Mouse (Mus musculus): ENCODE data around the gene Foxp1.

The Foxp1 gene

GRCm38 (mm10) chr6:99359765-99360499 is 162.6 kb downstream of the Foxp1 start:
- DNase-seq (ENCODE audit: low read depth, low spot score): no peak

- DNase-seq (ENCODE audit: low read depth, low spot score): no peak
These were observed 163.4 kb downstream of the Foxp1 start for GRCm38 (mm10) chr6:99359036-99359698.

DNA sequence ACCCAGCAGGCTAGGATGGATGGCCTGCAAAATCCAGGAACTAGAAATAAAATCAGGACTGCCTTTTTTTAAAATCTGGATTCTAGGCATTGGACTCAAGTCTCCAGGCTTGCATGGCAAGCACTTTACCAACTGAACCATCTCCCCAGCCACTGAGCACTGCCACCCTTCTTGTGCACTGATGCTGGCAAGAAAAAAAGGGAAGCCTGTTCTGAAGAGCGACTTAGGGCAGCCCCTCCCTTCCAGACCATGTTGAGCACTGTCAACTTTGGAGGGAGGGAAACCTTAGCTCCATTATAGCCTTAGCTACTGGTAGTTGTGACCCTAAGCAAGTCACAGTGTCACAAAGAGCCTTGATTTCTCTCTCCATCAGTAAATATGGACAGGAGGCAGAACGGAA is 164.6 kb downstream of the Foxp1 start:
- no peak for DNase-seq (ENCODE audit: low read depth, low spot score)

GRCm38 (mm10) chr6:99354338-99354737 is 168.2 kb downstream of the Foxp1 start:
- no peak for DNase-seq (ENCODE audit: low read depth, low spot score)

DNA sequence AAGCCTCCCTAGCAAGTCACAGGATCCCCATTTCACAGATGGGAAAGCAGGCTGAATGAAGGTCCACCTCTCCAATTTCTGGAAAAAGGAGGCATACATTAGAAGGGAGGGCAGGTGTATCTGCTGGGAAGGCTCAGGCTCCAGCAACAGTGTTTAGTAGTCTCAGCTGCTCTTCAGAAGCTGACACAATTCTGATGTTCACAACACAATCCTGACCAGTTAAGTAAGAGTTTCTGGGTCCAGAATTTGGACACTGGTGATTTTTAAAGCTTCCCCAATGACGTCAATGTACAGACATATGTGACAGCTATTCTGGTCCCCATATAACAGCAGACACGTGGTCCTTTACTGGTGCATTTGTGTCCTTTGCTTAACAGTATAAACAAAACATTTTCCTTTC is 169.1 kb downstream of the Foxp1 start:
- DNase-seq (ENCODE audit: low read depth, low spot score): no peak

DNA sequence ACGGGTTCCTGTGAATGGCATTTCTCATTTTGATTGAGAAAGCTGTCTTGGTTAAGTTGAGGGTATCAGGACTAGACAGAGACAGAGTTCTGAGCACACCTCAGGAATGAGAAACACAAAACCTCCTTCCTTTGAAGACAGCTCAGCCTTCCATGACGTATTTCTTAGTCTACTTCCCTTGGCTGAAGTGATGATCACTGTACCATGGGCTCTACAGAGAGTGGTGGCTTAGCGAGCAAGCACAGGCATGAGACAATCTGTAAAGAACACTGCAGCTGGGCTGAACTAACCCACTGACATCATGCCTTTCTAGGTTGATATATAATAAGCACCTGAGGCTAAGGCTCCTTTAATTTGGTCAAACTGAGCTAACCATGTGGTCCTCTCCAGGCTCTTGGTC is 172.0 kb downstream of the Foxp1 start:
- no peak for DNase-seq (ENCODE audit: low read depth, low spot score)

DNA sequence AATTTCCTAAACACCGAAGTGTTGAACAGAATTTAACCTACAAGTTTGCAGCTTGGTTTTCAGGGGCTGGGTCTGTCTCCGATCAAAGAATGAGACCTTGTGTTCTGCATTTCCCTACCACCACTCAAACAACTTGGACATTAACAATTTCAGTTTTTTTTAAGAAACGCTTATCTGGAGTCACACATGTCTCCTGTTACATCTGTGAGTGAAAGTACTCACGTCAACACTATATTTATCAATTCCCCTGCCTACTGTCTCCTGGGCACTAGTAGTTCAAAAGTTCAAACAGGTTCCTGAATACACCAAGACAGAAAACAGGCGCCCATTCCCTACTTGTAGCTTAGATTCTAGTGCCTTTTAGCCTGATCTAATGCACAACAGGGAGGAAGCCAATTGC is 172.4 kb downstream of the Foxp1 start:
- no peak for DNase-seq (ENCODE audit: low read depth, low spot score)

DNA sequence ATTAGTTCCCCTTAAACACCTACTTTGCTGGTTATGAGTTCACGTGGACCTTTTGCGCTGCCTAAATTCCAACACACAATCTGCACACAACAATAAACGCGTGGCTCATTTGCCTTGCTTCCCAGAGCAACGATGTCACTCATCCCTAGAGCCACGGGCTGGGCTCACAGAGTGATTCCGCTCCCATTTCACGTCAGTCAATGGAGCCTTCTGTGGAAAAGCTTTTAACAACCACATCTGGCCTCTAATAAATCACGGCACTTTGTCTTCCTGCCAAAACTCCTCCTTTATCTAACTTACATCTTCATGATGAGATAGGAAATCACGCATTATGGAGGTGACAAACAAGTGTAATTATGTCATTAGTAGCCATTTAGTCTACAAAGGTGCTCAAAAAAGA is 174.7 kb downstream of the Foxp1 start:
- no peak for DNase-seq (ENCODE audit: low read depth, low spot score)

GRCm38 (mm10) chr6:99344966-99345365 is 177.6 kb downstream of the Foxp1 start:
- no peak for DNase-seq (ENCODE audit: low read depth, low spot score)

DNA sequence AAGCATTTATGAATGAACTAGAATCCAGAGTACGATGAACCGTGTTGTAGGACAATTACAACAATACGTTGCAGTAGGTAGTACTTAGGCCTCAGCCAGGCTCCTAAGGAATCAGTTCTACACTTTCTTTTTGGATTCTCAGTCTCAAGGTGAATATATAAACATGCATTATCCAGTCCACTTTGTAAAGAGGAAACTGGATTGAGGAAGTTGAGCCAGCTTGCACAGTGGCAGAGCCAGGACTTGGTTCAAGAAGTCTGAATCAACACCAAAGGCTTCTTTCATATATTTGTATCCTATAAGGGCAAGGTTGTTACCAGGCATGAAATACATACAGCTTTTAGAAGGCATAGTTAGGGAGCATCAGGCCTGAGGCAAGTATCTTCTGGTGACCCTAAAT is 178.2 kb downstream of the Foxp1 start:
- DNase-seq (ENCODE audit: low read depth, low spot score): no peak

DNA sequence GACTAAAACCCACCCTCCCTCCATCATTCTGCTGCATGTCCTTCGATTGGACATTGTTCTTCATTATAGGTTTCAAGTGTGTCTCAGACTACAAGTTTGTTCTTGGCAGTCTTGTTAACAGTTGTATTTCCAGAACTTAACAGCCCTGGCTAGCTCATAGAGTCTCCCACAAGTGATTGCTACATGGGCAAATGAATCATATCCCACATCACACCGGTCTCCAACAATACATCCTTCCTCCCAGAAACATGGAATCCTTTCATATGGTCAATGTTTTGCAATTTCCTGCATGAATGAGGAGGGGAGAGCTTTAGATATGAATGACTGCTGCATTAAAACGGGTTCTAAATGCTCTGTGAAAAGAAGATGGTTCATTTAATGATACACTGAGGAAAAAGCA is 178.7 kb downstream of the Foxp1 start:
- no peak for DNase-seq (ENCODE audit: low read depth, low spot score)

- no peak for DNase-seq (ENCODE audit: low read depth, low spot score)
These were observed 180.1 kb downstream of the Foxp1 start for GRCm38 (mm10) chr6:99342416-99342815.

DNA sequence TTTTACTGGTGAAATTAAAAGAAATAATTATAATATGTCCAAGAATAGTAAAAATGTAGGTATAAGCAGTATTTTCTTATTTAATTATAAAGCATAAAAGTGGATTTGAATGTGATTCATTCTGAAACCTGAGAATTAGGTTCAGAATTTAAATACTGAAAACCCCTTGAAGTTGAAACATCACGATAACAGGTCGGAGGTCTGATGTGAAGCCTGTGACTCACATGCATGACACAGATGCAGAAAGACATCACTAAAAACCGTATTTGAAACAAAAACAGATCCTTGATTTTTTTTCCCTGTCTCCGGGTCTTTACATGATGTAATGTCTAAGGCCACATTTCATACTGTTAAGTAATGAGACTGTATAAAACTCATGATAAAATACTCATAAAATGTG is 181.6 kb downstream of the Foxp1 start:
- no peak for DNase-seq (ENCODE audit: low read depth, low spot score)

DNA sequence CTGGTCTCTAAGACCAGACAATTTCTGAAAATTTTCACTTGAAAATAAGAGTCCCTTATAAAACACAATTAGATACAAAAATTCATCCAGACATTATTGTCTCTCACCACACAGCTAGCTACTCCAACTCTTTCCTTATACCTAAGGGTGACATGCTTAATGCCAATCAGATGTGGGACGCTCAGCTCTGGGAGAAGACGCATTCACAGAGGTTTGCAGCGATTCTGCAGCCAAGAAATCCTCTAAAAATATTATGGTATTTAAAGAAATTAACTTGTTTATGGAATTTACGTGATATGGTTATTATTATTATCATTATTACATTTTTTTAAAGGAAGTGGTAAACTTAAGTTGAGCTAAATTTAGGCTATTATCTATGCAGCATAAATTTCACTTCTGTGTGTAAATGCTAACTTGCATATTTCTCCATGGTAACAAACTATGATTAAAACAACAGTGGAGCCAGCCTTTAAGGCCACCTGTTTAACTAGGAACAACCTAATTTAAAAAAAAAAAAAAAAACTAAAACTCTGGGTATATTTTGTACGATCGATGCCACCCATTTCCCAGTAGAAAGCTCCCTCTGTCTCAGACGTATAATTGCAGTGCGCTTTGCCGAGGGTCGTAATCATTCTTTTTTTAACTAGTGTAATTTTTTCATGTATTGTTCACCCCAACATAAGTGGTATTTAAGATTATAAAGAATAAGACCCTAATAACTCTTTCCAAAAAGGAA is 182.4 kb downstream of the Foxp1 start:
- DNase-seq (ENCODE audit: low read depth, low spot score): no peak

GRCm38 (mm10) chr6:99339343-99339620 is 183.2 kb downstream of the Foxp1 start:
- DNase-seq (ENCODE audit: low read depth, low spot score): no peak

GRCm38 (mm10) chr6:99338593-99339342 is 183.8 kb downstream of the Foxp1 start:
- DNase-seq (ENCODE audit: low read depth, low spot score): no peak

DNA sequence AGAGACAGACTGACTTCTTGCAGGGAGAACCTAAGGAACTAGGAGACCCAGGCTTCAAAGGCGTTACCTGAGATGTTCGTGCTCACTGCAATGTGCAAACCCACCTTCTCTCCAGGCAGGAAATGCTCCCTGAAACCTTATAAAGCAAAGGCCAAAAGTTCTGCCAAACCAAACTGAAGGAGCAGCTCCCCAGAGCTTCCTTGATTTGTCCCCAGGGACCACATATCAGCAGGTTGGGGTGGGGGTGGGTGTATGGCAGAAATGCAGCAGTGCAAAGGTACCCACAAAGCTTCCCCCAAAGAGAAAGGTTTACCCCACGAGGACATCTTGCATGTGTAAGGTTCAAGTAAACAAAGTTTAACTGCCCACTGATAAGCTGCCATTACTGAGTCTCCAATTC is 184.3 kb downstream of the Foxp1 start:
- no peak for DNase-seq (ENCODE audit: low read depth, low spot score)

- DNase-seq (ENCODE audit: low read depth, low spot score): no peak
These were observed 184.9 kb downstream of the Foxp1 start for GRCm38 (mm10) chr6:99337575-99337974.

DNA sequence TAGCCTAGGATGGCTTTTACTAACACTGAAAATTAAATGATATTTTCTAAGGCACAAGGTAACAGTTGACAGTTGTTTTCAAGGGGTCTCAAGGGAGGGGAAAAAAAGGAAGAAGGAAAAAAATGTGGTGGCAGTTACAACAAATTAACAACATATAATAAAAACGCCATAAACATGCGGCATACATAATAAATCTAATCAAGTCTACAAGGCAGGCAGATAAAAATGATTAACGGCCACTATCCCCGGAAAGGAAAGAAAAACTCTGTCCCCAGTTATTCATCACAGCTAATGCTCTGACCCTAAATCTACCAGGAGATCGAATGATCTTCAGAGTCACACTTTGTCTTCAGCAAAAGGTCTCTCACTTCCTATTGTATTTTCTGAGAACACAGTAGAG is 186.3 kb downstream of the Foxp1 start:
- no peak for DNase-seq (ENCODE audit: low read depth, low spot score)

DNA sequence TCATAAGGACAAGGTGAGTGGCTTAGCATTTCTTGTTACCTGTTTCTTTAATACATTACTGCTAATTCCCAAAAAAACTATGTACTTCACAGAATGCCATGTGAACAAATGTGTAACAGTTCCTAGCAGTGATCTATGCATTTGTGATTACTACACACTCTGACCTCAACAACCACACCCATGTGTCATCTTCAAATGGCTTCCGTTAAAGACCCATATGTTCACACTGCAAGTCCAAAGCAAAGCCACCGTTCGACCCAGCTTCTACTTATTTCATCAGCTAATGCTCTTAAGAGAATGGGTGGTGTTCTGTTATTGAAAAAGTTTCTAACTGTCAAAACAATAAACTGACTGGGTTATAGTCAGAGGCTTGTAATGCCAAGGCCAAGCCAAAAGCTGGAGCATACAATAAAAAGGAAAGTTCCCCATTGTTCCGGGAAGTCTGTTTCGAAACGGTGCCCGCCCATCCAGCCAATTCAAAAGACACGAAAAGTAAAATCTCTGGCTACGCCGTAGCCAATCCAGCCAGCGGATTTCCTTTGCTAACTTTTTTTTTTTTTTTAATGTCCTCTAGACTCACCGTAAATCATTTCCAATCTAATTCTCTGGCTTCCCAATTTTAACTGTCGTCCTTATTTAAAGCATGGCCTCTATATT is 187.2 kb downstream of the Foxp1 start:
- DNase-seq (ENCODE audit: low read depth, low spot score): no peak

- no peak for DNase-seq (ENCODE audit: low read depth, low spot score)
These were observed 188.3 kb downstream of the Foxp1 start for GRCm38 (mm10) chr6:99334255-99334654.

DNA sequence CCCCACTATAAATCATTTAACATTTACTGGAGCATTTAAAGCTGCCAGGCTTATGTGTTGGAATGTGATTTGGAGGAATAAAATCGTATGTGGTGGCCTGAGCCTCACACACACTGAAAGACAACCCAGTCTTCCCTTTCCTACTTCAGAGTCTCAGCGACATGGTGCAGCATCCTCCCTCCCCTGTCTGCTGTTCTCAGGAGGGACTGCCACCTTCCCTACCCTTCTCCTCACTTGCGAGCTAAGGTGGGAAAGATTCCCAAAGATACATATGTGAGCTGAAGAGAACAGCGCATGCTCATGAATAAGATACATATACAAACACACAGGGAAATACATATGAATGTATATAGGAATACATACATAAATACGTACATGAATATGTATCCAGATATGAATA is 189.4 kb downstream of the Foxp1 start:
- DNase-seq (ENCODE audit: low read depth, low spot score): no peak
